Mouse (Mus musculus) midbrain, postnatal 0 days (tissue): ENCODE measurements at regions not wholly inside any gene's neighbourhood (a gene's known extent, or its start where the extent isn't known, plus 50 kb on each side); places are given as distances from the start of the nearest gene placed in this dataset.

Experiments used
- ATAC-seq: fragments of 200-750 bp; cut with Nextera tagmentation; 2 replicates; pipeline ENCODE4 v1.8.0; 2017; ENCODE audit warnings: moderate number of reproducible peaks, mild to moderate bottlenecking, moderate TSS enrichment, moderate library complexity; ENCODE audit not compliant: low FRiP score
- DNase-seq: peaks from one replicate; pipeline ENCODE4 v3.0.0-alpha.2; 2015; ENCODE audit warnings: low spot score
- H3K27ac ChIP-seq: fragments of 300-500 bp; sonication (generic); 2 replicates; pipeline ENCODE4 v1.5.1; 2014; ENCODE audit warnings: low read depth, mild to moderate bottlenecking, low read length, mixed read lengths
- H3K27me3 ChIP-seq: fragments of 300-500 bp; sonication (generic); 2 replicates; pipeline ENCODE4 v1.6.1; 2014; ENCODE audit warnings: low read length, control low read depth, mixed read lengths; ENCODE audit not compliant: insufficient read depth
- H3K36me3 ChIP-seq: fragments of 300-500 bp; sonication (generic); 2 replicates; pipeline ENCODE4 v1.6.1; 2014; ENCODE audit warnings: low read length, control low read depth, mixed read lengths; ENCODE audit not compliant: insufficient read depth
- H3K4me1 ChIP-seq: fragments of 300-500 bp; sonication (generic); 2 replicates; pipeline ENCODE4 v1.6.1; 2014; ENCODE audit warnings: mild to moderate bottlenecking, control low read depth, antibody characterized with exemption, low read length, mixed read lengths; ENCODE audit not compliant: insufficient read depth
- H3K4me2 ChIP-seq: fragments of 300-500 bp; sonication (generic); 2 replicates; pipeline ENCODE4 v1.6.1; 2014; ENCODE audit warnings: low read depth, mild to moderate bottlenecking, low read length, mixed read lengths; ENCODE audit not compliant: poor library complexity, severe bottlenecking
- H3K4me3 ChIP-seq: fragments of 300-500 bp; sonication (generic); 2 replicates; pipeline ENCODE4 v1.5.1; 2014; ENCODE audit warnings: low read depth, mild to moderate bottlenecking, low read length, moderate library complexity
- H3K9ac ChIP-seq: fragments of 300-500 bp; sonication (generic); replicated peaks from 2 replicates; pipeline ENCODE4 v1.6.1; 2014; ENCODE audit warnings: mild to moderate bottlenecking, low read length, moderate library complexity, mixed read lengths; ENCODE audit not compliant: poor library complexity, severe bottlenecking
- H3K9me3 ChIP-seq: fragments of 300-500 bp; sonication (generic); 2 replicates; pipeline ENCODE4 v1.6.1; 2016; ENCODE audit warnings: low read length, control low read depth
- CTCF ChIP-seq: IDR thresholded peaks from 2 replicates; pipeline ENCODE4 v1.5.1; 2016; ENCODE audit warnings: antibody characterized with exemption, mild to moderate bottlenecking
- WGBS: fragments of 180-500 bp; shearing (Covaris S2); extraction: QIAGEN DNeasy Blood & Tissue Kit; methylation state at CpG from one replicate; pipeline ENCODE4 v1.1.7; 2014; 5-methylcytosine and 5-hydroxymethylcytosine counted together

DNA sequence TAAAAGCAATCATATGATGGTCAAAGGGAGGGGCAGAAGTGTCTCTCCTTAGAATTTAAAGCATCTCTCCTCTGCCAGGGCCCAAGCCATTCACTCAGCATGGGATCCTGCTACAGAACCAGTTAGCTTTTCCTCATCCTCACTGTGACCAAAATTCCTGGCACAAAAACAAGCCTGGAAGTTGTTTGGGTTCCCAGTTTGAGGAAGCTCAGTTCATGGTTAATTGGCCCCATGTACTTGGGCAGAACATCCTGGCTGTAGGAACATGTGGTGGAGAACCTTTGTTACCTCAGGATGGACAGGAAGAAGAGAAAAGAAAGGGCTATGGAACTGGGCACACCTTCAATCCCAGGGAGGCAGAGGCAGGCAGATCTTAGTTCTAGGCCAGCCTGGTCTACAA lies 52.4 kb upstream of the Mfge8 start:
- no peaks in the 10 kb centered on the region for H3K9me3 ChIP-seq
- H3K4me1 ChIP-seq, result no peaks in the 10 kb centered on the region
- H3K27ac ChIP-seq, result no peak overlapping the region
- H3K27me3 ChIP-seq, result no peaks in the 10 kb centered on the region
- no peak overlapping the region for H3K4me2 ChIP-seq
- no peak for ATAC-seq
- H3K9ac ChIP-seq, result no peak overlapping the region
- TF ChIP-seq CTCF, result no peak
- H3K4me3 ChIP-seq, result no peak overlapping the region
- no peak for DNase-seq
- no peaks in the 10 kb centered on the region for H3K36me3 ChIP-seq

DNA sequence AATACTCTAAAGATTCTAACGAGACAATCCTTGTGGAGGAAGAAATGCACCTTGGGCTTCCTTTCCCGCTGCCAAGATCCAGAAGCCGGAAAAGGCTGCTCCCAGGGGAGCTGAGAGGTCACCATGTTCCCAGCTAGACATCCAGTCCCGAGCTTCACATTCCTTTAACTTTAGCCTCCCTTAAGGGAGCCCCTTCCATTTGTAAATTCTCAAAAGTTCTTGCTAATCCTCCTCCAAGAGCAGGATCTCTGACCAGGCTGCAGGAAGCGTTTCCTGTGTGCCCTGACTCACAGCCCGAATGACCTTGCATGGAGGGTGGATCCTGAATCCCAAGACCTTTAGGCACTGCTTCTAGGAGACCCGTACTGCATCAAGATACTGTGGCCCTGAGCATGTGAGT lies 53.5 kb upstream of the Mfge8 start:
- Histone ChIP-seq H3K4me1 (no peaks in the 10 kb centered on the region), H3K36me3 (no peaks in the 10 kb centered on the region), H3K4me2 (no peak overlapping the region), H3K27ac (no peak overlapping the region), H3K9ac (no peak overlapping the region), H3K4me3 (no peak overlapping the region), H3K27me3 (no peaks in the 10 kb centered on the region), H3K9me3 (no peaks in the 10 kb centered on the region)
- 65% methylated on average over 7 of the region's 7 CpGs for WGBS
- no peak for TF ChIP-seq CTCF
- DNase-seq (no peak), ATAC-seq (no peak)

- WGBS, result 85% methylated on average over 5 of the region's 5 CpGs
- Histone ChIP-seq H3K27ac (no peak overlapping the region), H3K27me3 (no peaks in the 10 kb centered on the region), H3K9ac (no peak overlapping the region), H3K4me3 (no peak overlapping the region), H3K4me1 (no peaks in the 10 kb centered on the region), H3K4me2 (no peak overlapping the region), H3K9me3 (no peaks in the 10 kb centered on the region), H3K36me3 (no peaks in the 10 kb centered on the region)
- no peak for TF ChIP-seq CTCF
- no peak for ATAC-seq
- no peak for DNase-seq
Measured at GRCm38 (mm10) chr7:79203481-79203880, 54.6 kb upstream of the Mfge8 start.

GRCm38 (mm10) chr7:79207140-79207539 lies 58.3 kb upstream of the Mfge8 start:
- no peaks in the 10 kb centered on the region for H3K9me3 ChIP-seq
- 37% methylated on average over 8 of the region's 8 CpGs for WGBS
- no peak overlapping the region for H3K4me3 ChIP-seq
- no peaks in the 10 kb centered on the region for H3K27me3 ChIP-seq
- DNase-seq (no peak), ATAC-seq (no peak)
- H3K4me2 ChIP-seq, result no peak overlapping the region
- no peak overlapping the region for H3K27ac ChIP-seq
- no peaks in the 10 kb centered on the region for H3K4me1 ChIP-seq
- H3K36me3 ChIP-seq, result no peaks in the 10 kb centered on the region
- no peak for TF ChIP-seq CTCF
- no peak overlapping the region for H3K9ac ChIP-seq

- H3K27ac ChIP-seq, result no peak overlapping the region
- DNase-seq, result no peak
- 89% methylated on average over 2 of the region's 2 CpGs for WGBS
Measured at GRCm38 (mm10) chr7:79210376-79211215, 61.7 kb upstream of the Mfge8 start.

GRCm38 (mm10) chr7:79211287-79211976 lies 61.6 kb upstream of the Abhd2 start:
- Histone ChIP-seq H3K36me3 (no peaks in the 10 kb centered on the region), H3K9me3 (no peaks in the 10 kb centered on the region), H3K4me1 (no peaks in the 10 kb centered on the region), H3K27ac (no peak overlapping the region), H3K4me3 (no peak overlapping the region), H3K9ac (no peak overlapping the region), H3K27me3 (no peaks in the 10 kb centered on the region), H3K4me2 (no peak overlapping the region)
- TF ChIP-seq CTCF, result no peak
- DNase-seq (peak; percentile 16), ATAC-seq (no peak)
- WGBS, result 27% methylated on average over 9 of the region's 9 CpGs

More at GRCm38 (mm10) chr7:79210376-79211215, 61.7 kb upstream of the Mfge8 start:
- H3K4me2 ChIP-seq, result no peak overlapping the region
- no peaks in the 10 kb centered on the region for H3K9me3 ChIP-seq
- ATAC-seq, result no peak
- 0 out of 2 replicates have a peak, but pooled peaks have one; percentile 8 for TF ChIP-seq CTCF
- H3K27me3 ChIP-seq, result no peaks in the 10 kb centered on the region
- H3K4me3 ChIP-seq, result no peak overlapping the region
- H3K36me3 ChIP-seq, result no peaks in the 10 kb centered on the region
- no peak overlapping the region for H3K9ac ChIP-seq
- no peaks in the 10 kb centered on the region for H3K4me1 ChIP-seq
